Mouse (Mus musculus) MEL (cell line): ENCODE results near the gene Zyg11a. TPM values are rescaled to one million over a fixed set of nuclear protein-coding genes. Genes with fewer than 3 reads are reported as not detected.

Source experiments
- DNase-seq: peaks from one replicate; pipeline ENCODE4 v3.0.0; 2011; ENCODE audit warnings: low read depth, low spot score
- H3K27ac ChIP-seq: 2 replicates; pipeline ENCODE4 v1.5.1; 2012; ENCODE audit warnings: low read depth, mild to moderate bottlenecking, control low read depth, low read length, moderate library complexity; ENCODE audit not compliant: control insufficient read depth
- H3K27me3 ChIP-seq, 2 experiments: fragments of 150-350 bp in 1 of 2; sonication (generic) in 1 of 2; 2 replicates each; pipeline ENCODE4 v1.6.1; 2012; ENCODE audit warnings: low read length in 2 of 2, mild to moderate bottlenecking in 2 of 2, improper control_type of control experiment in 1 of 2, moderate library complexity in 1 of 2; ENCODE audit not compliant: insufficient read depth in 2 of 2, control insufficient read depth in 1 of 2
- H3K36me3 ChIP-seq, 2 experiments: 2 replicates each; pipeline ENCODE4 v1.6.1; 2012 to 2014; ENCODE audit warnings: low read length in 2 of 2, improper control_type of control experiment in 1 of 2, inconsistent platforms in 1 of 2, mild to moderate bottlenecking in 1 of 2; ENCODE audit not compliant: insufficient read depth in 2 of 2, control insufficient read depth in 1 of 2
- H3K4me1 ChIP-seq, 2 experiments: fragments of 150-350 bp in 1 of 2; sonication (generic) in 1 of 2; 2 replicates each; pipeline ENCODE4 v1.6.1; 2012; ENCODE audit warnings: low read length in 2 of 2, improper control_type of control experiment in 1 of 2, mild to moderate bottlenecking in 1 of 2; ENCODE audit not compliant: insufficient read depth in 2 of 2, control insufficient read depth in 1 of 2
- H3K4me3 ChIP-seq, 2 experiments: fragments of 150-350 bp in 1 of 2; sonication (generic) in 1 of 2; 2 replicates each; pipeline ENCODE4 v1.5.1; 2012; ENCODE audit warnings: low read depth in 2 of 2, low read length in 2 of 2, mild to moderate bottlenecking in 2 of 2, moderate library complexity in 2 of 2, control low read depth in 1 of 2, improper control_type of control experiment in 1 of 2; ENCODE audit not compliant: control insufficient read depth in 1 of 2, insufficient read depth in 1 of 2
- H3K79me2 ChIP-seq: 2 replicates; pipeline ENCODE4 v1.6.1; 2012; ENCODE audit warnings: mild to moderate bottlenecking, low read length, moderate library complexity; ENCODE audit not compliant: control insufficient read depth, poor library complexity, insufficient read depth
- H3K9ac ChIP-seq: 2 replicates; pipeline ENCODE4 v1.6.1; 2012; ENCODE audit warnings: low read depth, mild to moderate bottlenecking, control low read depth, low read length, moderate library complexity; ENCODE audit not compliant: control insufficient read depth, poor library complexity, severe bottlenecking
- H3K9me3 ChIP-seq: fragments of 150-350 bp; sonication (generic); replicated peaks from 2 replicates; pipeline ENCODE4 v1.6.1; 2012; ENCODE audit warnings: mild to moderate bottlenecking, low read length, improper control_type of control experiment, moderate library complexity; ENCODE audit not compliant: insufficient read depth
- BHLHE40 ChIP-seq: IDR thresholded peaks from 2 replicates; pipeline ENCODE4 v1.6.1; 2012; ENCODE audit warnings: low read depth, mild to moderate bottlenecking, inconsistent platforms, low read length, improper control_type of control experiment, borderline replicate concordance
- CTCF ChIP-seq, 3 experiments: IDR thresholded peaks in 2 of 3; conservative IDR thresholded peaks in 1 of 3; 2 replicates each; pipeline ENCODE4 v1.5.1; 2011 to 2012; ENCODE audit warnings: low read length in 3 of 3, low read depth in 2 of 3, mild to moderate bottlenecking in 2 of 3, improper control_type of control experiment in 1 of 3, inconsistent platforms in 1 of 3, mixed read lengths in 1 of 3, moderate library complexity in 1 of 3; ENCODE audit not compliant: control insufficient read depth in 1 of 3, insufficient read depth in 1 of 3, poor library complexity in 1 of 3, severe bottlenecking in 1 of 3
- E2F4 ChIP-seq: IDR thresholded peaks from 2 replicates; pipeline ENCODE4 v1.6.1; 2011; ENCODE audit warnings: low read depth, low read length, improper control_type of control experiment, borderline replicate concordance
- ELF1 ChIP-seq: IDR thresholded peaks from 2 replicates; pipeline ENCODE4 v1.6.1; 2014; ENCODE audit warnings: low read depth, mild to moderate bottlenecking, inconsistent platforms, low read length, improper control_type of control experiment, moderate library complexity
- EP300 ChIP-seq, 2 experiments: IDR thresholded peaks; 2 replicates each; pipeline ENCODE4 v1.6.1; 2011; ENCODE audit warnings: improper control_type of control experiment in 2 of 2, low read length in 2 of 2, low read depth in 1 of 2, mild to moderate bottlenecking in 1 of 2
- GATA1 ChIP-seq: IDR thresholded peaks from 2 replicates; pipeline ENCODE4 v1.6.1; 2011; ENCODE audit warnings: low read depth, low read length, improper control_type of control experiment
- HCFC1 ChIP-seq: IDR thresholded peaks from 2 replicates; pipeline ENCODE4 v1.6.1; 2012; ENCODE audit warnings: low read depth, mild to moderate bottlenecking, inconsistent platforms, low read length, improper control_type of control experiment, moderate library complexity
- KAT2A ChIP-seq: conservative IDR thresholded peaks from 2 replicates; pipeline ENCODE4 v1.6.1; 2012; ENCODE audit warnings: low read depth, low read length, improper control_type of control experiment, inconsistent platforms
- MAZ ChIP-seq: IDR thresholded peaks from 2 replicates; pipeline ENCODE4 v1.6.1; 2012; ENCODE audit warnings: low read depth, mild to moderate bottlenecking, inconsistent platforms, low read length, improper control_type of control experiment
- MYB ChIP-seq: IDR thresholded peaks from 2 replicates; pipeline ENCODE4 v1.6.1; 2011; ENCODE audit warnings: mild to moderate bottlenecking, low read depth, low read length, improper control_type of control experiment
- NRF1 ChIP-seq: IDR thresholded peaks from 2 replicates; pipeline ENCODE4 v1.6.1; 2014; ENCODE audit warnings: low read depth, mild to moderate bottlenecking, inconsistent platforms, low read length, improper control_type of control experiment, moderate library complexity; ENCODE audit not compliant: poor library complexity, insufficient read depth, severe bottlenecking
- POLR2A ChIP-seq, 2 experiments: IDR thresholded peaks; 2 replicates each; pipeline ENCODE4 v1.6.1; 2011 to 2012; ENCODE audit warnings: low read length in 2 of 2, mild to moderate bottlenecking in 2 of 2, control low read depth in 1 of 2, improper control_type of control experiment in 1 of 2, low read depth in 1 of 2, moderate library complexity in 1 of 2; ENCODE audit not compliant: control insufficient read depth in 1 of 2, insufficient read depth in 1 of 2, poor library complexity in 1 of 2
- POLR2AphosphoS5 ChIP-seq: IDR thresholded peaks from 2 replicates; pipeline ENCODE4 v1.6.1; 2012; ENCODE audit warnings: low read depth, borderline replicate concordance, mild to moderate bottlenecking, inconsistent platforms, low read length, moderate library complexity, mixed read lengths
- RAD21 ChIP-seq: IDR thresholded peaks from 2 replicates; pipeline ENCODE4 v1.6.1; 2011; ENCODE audit warnings: mild to moderate bottlenecking, low read depth, low read length, improper control_type of control experiment
- RCOR1 ChIP-seq: IDR thresholded peaks from 2 replicates; pipeline ENCODE4 v1.6.1; 2012; ENCODE audit warnings: low read depth, mild to moderate bottlenecking, inconsistent platforms, low read length, improper control_type of control experiment
- SIN3A ChIP-seq: IDR thresholded peaks from 2 replicates; pipeline ENCODE4 v1.6.1; 2012; ENCODE audit warnings: low read length, improper control_type of control experiment, inconsistent platforms
- SMC3 ChIP-seq: IDR thresholded peaks from 2 replicates; pipeline ENCODE4 v1.6.1; 2011; ENCODE audit warnings: low read depth, low read length, improper control_type of control experiment
- TAL1 ChIP-seq: IDR thresholded peaks from 2 replicates; pipeline ENCODE4 v1.6.1; 2012; ENCODE audit warnings: mild to moderate bottlenecking, inconsistent platforms, low read length, moderate library complexity, mixed read lengths
- TBP ChIP-seq: IDR thresholded peaks from 2 replicates; pipeline ENCODE4 v1.8.0; 2011; ENCODE audit warnings: low read depth, low read length, improper control_type of control experiment
- TCF12 ChIP-seq: IDR thresholded peaks from 2 replicates; pipeline ENCODE4 v1.6.1; 2014; ENCODE audit warnings: low read depth, mild to moderate bottlenecking, inconsistent platforms, low read length, improper control_type of control experiment, moderate library complexity
- USF1 ChIP-seq: IDR thresholded peaks from 2 replicates; pipeline ENCODE4 v1.6.1; 2014; ENCODE audit warnings: low read depth, mild to moderate bottlenecking, inconsistent platforms, low read length, improper control_type of control experiment, moderate library complexity
- USF2 ChIP-seq, 2 experiments: IDR thresholded peaks; 2 replicates each; pipeline ENCODE4 v1.6.1; 2011 to 2012; ENCODE audit warnings: improper control_type of control experiment in 2 of 2, low read length in 2 of 2, borderline replicate concordance in 1 of 2, inconsistent platforms in 1 of 2, low read depth in 1 of 2, mild to moderate bottlenecking in 1 of 2; ENCODE audit not compliant: insufficient read depth in 1 of 2
- ZC3H11A ChIP-seq: IDR thresholded peaks from 2 replicates; pipeline ENCODE4 v1.6.1; 2012; ENCODE audit warnings: low read depth, mild to moderate bottlenecking, inconsistent platforms, low read length, improper control_type of control experiment
- ZNF384 ChIP-seq: IDR thresholded peaks from 2 replicates; pipeline ENCODE4 v1.6.1; 2012; ENCODE audit warnings: low read depth, mild to moderate bottlenecking, inconsistent platforms, low read length, improper control_type of control experiment
- polyA plus RNA-seq, 2 experiments: library from polyadenylated mRNA; stranded (reverse) in 1 of 2; unstranded in 1 of 2; fragments of >175 nt in 1 of 2; fragments of >200 nt in 1 of 2; gene quantifications; 2 replicates each; pipeline versions ENCODE4 v1.2.1 to v1.2.4; 2012; ENCODE audit warnings: low replicate concordance in 2 of 2, low read depth in 1 of 2; ENCODE audit not compliant: insufficient read length in 2 of 2, insufficient read depth in 1 of 2, missing spikeins in 1 of 2
- total RNA-seq: library from RNA; depleted of rRNA; stranded (reverse); fragments of 300-350 nt; gene quantifications from 2 replicates; pipeline ENCODE4 v1.2.3, GENCODE M21; 2012

Gene Zyg11a
- total and polyA plus RNA-seq, 3 experiments, result 0.18 TPM; not detected in 2

GRCm38 (mm10) chr4:108144880-108145279 lies 73.0 kb downstream of the Zyg11a start, which contains the start of gene Scp2:
TSS of gene Scp2 (minus strand) at chr4:108144998.
- TF ChIP-seq GATA1 (no peak), RCOR1 (no peak), SIN3A (no peak), MAZ (no peak), TBP (no peak), RAD21 (no peak), ZNF384 (no peak), BHLHE40 (no peak), CTCF (IDR thresholded peaks at IDR 0.05 in 2 of 3, conservative IDR thresholded peaks at IDR 0.05 in 1 of 3; ENCODE audit: control insufficient read depth in 1 of 3, insufficient read depth in 1 of 3, low read depth in 2 of 3, low read length in 3 of 3, poor library complexity in 1 of 3, severe bottlenecking in 1 of 3) (no peak), NRF1 (no peak), USF1 (no peak), SMC3 (no peak), KAT2A (no peak), ELF1 (no peak), POLR2A (IDR thresholded peaks at IDR 0.05; ENCODE audit: control insufficient read depth in 1 of 2, insufficient read depth in 1 of 2, low read depth in 1 of 2, low read length in 2 of 2, poor library complexity in 1 of 2) (no peak), ZC3H11A (no peak), POLR2AphosphoS5 (no peak), MYB (no peak), TAL1 (no peak)
- H3K79me2 ChIP-seq, result no peaks in the 10 kb centered on the region
- DNase-seq, result no peak
- H3K27ac ChIP-seq, result no peak within 1 kb of the TSS
- no peaks in the 10 kb centered on the region for H3K4me1 ChIP-seq
- no peaks in the 10 kb centered on the region for H3K36me3 ChIP-seq
- no peak within 1 kb of the TSS for H3K9ac ChIP-seq
- no peaks in the 10 kb centered on the region for H3K27me3 ChIP-seq
- no peak within 1 kb of the TSS for H3K4me3 ChIP-seq
- no peaks in the 10 kb centered on the region for H3K9me3 ChIP-seq

GRCm38 (mm10) chr4:108143778-108144177 lies 74.1 kb downstream of the Zyg11a start:
- TF ChIP-seq CTCF (IDR thresholded peaks at IDR 0.05 in 2 of 3, conservative IDR thresholded peaks at IDR 0.05 in 1 of 3; ENCODE audit: control insufficient read depth in 1 of 3, insufficient read depth in 1 of 3, low read depth in 2 of 3, low read length in 3 of 3, poor library complexity in 1 of 3, severe bottlenecking in 1 of 3) (no peak), E2F4 (no peak), USF2 (IDR thresholded peaks at IDR 0.05; ENCODE audit: borderline replicate concordance in 1 of 2, insufficient read depth in 1 of 2, low read depth in 1 of 2, low read length in 2 of 2) (no peak), TCF12 (no peak), KAT2A (no peak), HCFC1 (no peak), ZNF384 (no peak), EP300 (IDR thresholded peaks at IDR 0.05; ENCODE audit: low read depth in 1 of 2, low read length in 2 of 2) (no peak)
- Histone ChIP-seq H3K4me1 (no peaks in the 10 kb centered on the region), H3K27me3 (no peaks in the 10 kb centered on the region), H3K9ac (no peak overlapping the region), H3K27ac (no peak overlapping the region), H3K9me3 (no peaks in the 10 kb centered on the region), H3K36me3 (no peaks in the 10 kb centered on the region), H3K79me2 (no peaks in the 10 kb centered on the region), H3K4me3 (no peak overlapping the region)
- no peak for DNase-seq
